Mouse (Mus musculus) adrenal gland, adult 18-20 months (tissue): ENCODE results near the gene Aasdh. TPM values are rescaled to one million over a fixed set of nuclear protein-coding genes. Genes with fewer than 3 reads are reported as not detected.
"Not testable (repeated sequence)": the region's sequence is repeated elsewhere in the genome, so short reads cannot be mapped to it uniquely, and the experiment has no call there.

Experiments used
- DNase-seq, 2 experiments: peaks; one replicate each; pipeline ENCODE4 v3.0.0; 2021 to 2022; ENCODE audit warnings: low spot score in 2 of 2
- total RNA-seq, 2 experiments: library from RNA; stranded (reverse); gene quantifications; 1 replicate in 1 of 2; 2 replicates in 1 of 2; pipeline ENCODE4 v1.2.3; 2021

Gene Aasdh
- total RNA-seq, 2 experiments from 2014 or later: 14.8 to 16.2 TPM

DNA sequence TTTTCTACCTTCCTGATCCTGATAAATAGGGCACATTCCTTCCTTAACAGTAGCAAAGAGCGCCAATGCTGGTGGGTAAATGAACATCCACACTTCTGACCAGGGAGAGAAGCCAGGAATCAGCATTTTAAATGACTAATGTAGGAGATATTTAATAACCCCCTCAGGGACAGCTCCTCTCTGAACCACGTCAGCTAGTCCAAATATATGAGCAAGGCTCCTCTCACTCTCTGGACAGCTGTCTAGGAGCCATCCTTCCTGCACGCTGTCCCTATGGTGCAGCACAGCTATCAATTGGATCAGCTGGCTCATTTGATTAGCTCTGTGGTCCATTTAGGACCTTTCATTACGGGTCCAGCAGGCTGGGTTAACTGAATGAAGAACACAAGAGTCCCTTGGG lies 17.5 kb upstream of the Aasdh start:
- DNase-seq: no peak

DNA sequence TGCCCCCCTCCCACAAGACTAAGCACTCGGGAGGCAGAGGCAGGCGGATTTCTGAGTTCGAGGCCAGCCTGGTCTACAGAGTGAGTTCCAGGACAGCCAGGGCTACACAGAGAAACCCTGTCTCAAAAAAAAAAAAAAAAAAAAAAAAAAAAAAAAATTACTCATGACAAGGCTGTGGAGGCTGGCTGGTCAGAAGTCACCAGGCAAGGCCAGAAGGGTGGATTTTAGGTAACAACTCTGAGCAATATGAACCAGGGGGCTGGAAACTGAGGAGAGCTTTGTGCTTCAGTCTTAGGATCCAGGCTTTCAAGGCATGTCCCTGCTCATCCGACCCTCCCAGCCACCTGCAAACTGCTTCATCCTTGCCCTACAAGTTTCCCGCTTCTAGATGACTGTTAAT lies 7.2 kb upstream of the Aasdh start:
- not testable (repeated sequence) for DNase-seq

DNA sequence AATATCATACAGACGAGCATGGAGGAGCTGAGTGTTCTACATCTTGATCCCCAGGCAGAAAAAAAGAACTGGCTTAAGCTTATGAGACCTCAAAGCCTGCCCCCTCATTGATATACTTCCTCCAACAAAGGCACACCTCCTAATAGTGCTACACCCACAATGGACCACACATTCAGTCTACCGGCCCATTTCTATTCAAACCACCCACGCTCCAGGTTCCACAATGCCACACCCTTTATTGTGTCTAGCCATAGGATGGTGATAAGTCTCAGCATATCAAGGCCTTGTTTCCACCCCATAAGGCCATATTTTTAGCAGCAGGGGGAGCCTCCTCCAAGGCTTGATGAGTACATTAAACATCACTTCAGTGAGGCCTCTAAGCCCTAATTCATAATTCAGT lies 5.5 kb upstream of the Aasdh start:
- DNase-seq: no peak

- no peak for DNase-seq
These were observed 813 bp upstream of the Aasdh start for GRCm38 (mm10) chr5:76906155-76906499.

- DNase-seq: no peak
These were observed 455 bp downstream of the Aasdh start for GRCm38 (mm10) chr5:76904713-76905404.

DNA sequence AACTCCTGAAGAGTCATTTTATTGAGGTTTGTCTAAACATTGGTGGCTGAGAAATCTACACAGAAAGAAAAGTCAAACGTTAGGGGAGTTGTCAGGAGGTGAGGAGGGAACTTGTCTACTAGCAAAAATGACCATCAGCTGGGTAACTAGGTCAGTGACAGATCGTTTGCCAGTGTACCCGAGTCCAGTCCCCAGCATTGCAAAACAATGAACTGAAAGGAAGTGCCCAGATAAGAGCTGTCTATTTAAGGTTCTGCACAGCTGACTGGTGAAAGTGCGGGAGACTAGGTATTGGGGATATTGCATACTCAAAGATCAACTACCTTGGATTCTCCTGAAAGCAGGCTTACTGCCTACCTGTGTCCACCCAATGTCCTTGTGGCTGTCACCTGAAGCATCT lies 3.2 kb downstream of the Aasdh start:
- DNase-seq: no peak

DNA sequence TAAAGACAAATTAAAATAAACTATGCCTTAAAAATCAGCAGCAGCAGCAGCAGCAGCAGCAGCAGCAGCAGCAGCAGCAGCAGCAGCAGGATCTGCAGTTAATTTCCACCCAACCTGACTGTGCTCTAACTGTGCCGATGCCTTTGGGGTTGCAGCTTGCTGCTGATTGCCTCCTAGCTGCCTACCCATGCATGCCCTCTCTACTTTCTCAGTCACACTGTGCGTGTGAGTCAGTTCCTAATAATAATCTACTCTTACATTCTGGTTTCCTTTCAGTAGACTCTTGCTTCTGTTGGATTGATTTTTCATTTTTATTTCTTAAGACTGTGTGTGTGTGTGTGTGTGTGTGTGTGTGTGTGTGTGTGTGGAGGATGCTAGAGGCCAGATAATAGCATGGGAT lies 12.2 kb downstream of the Aasdh start:
- no peak for DNase-seq

DNA sequence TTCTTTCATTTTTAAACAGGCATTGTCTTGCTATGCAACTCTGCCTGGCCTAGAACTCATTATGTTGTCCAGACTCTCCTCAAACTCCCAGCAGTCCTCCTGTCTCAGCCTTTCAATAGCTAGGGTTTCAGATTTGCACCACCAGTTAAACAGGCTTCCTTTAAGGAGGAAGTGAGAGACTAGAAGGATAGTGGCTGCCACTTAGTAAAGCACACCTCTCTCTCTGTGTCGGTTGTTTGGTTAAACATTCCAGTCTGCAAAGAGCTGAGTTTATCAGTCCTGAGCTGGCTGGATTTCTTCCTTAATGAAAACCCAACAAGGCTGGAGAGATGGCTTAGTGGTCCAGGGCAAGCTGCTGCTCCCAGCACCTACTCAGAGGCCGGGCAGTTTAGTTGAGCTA lies 12.7 kb downstream of the Aasdh start:
- DNase-seq: no peak

DNA sequence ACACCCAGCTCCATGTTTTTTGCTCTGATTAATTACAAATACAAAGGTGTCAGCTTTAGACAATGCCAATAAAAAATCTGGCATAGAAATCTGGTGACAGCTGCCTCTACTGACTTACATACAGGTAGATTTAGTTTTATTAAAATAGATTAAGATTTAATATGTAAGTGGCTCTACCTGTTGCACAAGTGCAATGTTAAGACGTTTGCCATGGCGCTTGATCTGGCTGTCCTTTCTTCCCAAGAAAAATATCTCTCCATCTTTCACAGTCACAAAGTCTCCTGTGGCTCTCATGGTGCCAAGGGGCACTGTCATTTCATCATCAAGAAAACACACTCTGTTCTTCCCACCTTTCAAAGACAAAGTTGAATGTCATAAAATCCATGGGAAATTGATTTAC lies 18.3 kb downstream of the Aasdh start:
- DNase-seq: no peak

DNA sequence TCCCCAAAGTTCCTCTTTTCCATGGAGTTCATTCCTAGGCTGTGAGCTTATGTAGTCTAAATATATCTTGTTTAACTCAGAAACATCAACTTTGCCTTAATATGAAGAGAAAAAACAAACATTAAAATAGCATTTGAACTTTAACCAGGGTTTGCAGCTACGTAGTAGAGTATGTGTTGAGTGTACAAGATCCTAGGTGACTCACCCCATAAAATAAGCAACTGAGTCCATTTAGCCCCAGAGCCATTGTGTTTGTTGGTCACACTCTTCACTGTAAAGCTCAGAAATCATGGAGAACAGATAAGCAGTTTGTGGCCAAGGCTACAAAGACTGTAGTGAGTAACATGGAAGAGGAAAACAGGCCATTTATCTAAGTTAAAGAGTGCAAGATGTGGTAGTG lies 21.2 kb downstream of the Aasdh start:
- DNase-seq: no peak

GRCm38 (mm10) chr5:76876106-76876758 lies 29.1 kb downstream of the Aasdh start:
- DNase-seq: no peak

DNA sequence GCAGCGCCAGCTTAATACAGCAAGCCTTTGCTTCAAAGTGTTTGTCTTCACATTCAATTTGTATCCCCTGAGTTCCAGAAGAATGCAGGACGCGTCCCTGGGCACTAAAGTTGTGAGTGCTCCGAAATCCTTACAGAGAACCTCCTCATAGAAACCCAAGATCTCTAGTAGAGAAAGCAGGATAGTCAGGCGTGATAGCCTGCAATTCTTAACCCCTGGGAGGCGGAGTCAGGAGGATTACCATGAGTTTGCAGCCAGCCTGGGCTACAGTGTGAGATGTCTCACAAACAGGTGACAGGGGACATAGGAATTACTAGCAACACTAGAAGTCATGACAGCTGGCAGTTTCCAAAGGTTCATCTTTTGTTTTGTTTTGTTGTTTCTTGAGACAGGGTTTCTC lies 35.8 kb downstream of the Aasdh start:
- DNase-seq: no peak

GRCm38 (mm10) chr5:76868693-76869286 lies 36.5 kb downstream of the Aasdh start:
- DNase-seq: no peak

GRCm38 (mm10) chr5:76866819-76867218 lies 38.5 kb downstream of the Aasdh start:
- DNase-seq: no peak

DNA sequence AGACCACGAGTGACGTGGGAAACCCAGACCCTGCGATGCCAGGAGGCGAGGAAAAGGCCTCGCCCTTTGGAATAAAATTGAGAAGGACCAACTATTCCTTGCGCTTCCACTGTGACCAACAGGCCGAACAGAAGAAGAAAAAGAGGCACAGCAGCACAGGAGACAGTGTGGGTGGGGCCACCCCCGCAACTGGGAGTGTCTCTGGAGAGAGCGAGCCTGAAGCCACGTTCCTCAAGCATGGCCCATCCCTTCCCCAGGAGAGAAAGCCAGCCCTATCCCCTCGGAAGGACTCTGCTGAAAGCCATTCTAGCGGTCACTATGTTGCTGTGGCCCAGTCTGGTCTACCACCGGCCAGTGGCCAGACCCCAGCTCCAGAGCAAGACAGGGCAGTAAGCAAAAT lies 46.9 kb downstream of the Aasdh start:
- no peak for DNase-seq

DNA sequence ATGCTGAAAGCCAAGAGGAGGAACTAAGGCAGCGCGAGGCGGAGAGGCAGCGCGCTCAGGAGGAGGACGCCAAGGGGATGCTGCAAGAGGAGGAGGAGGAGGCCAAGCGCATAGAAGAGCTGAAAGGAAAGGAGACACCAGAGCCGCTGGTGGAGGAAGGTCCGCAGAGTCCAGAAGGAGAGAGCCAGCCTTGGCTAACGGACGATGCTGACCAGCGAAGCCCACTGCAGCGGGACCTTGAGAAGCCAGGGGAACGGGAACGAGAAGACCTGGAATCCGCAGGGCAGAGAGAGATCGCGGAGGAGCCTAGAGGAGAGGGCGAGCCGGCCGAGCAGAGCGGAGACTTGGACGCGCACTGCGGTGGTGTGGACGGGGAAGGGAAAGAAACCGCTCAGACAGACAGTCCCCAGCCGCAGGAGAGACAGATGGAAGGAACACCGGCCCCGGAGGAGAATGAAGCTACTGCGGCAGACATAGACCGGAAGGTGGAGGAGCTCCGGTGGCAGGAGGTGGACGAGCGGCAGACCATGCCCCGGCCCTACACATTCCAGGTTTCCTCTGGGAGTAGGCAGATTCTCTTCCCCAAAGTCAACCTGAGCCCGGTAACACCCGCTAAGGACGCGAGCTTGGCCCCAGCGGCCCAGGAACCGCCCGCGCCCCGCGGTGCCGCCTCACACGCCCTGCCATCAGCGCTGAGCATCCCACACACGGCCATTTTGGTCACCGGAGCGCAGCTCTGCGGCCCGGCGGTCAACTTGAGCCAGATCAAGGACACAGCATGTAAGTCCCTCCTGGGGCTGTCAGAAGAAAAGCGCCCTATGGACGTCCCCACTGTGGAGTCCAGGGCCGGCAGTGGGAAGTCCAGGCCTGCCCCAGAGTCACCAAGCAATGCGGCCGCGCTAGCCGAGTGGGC lies 48.0 kb downstream of the Aasdh start:
- no peak for DNase-seq

- no peak for DNase-seq
These were observed 49.3 kb downstream of the Aasdh start for GRCm38 (mm10) chr5:76855829-76856600.

- peak; percentile 81 to 84 for DNase-seq
These were observed 51.8 kb downstream of the Aasdh start for GRCm38 (mm10) chr5:76853549-76853948.

GRCm38 (mm10) chr5:76851316-76851715 lies 54.0 kb downstream of the Aasdh start:
- no peak for DNase-seq

DNA sequence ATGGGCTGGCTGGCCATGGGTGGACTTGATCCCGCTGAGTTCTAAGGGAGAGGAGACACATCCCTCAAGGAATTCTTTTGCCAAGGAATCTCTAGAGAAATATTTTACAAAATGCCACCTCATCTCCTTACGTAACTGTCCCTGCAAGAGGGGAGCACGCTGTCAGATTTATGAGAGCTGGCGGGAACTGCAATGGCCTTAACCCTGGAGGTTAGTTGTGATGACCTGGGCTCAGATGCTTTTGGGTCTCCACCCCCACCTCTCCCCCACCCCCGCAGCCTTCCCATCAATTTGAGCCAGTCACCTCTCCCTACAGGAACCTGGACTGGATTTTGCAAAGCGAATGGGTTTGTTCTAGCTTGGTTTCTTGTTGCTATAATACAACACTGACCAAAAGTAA lies 58.2 kb downstream of the Aasdh start:
- no peak for DNase-seq

DNA sequence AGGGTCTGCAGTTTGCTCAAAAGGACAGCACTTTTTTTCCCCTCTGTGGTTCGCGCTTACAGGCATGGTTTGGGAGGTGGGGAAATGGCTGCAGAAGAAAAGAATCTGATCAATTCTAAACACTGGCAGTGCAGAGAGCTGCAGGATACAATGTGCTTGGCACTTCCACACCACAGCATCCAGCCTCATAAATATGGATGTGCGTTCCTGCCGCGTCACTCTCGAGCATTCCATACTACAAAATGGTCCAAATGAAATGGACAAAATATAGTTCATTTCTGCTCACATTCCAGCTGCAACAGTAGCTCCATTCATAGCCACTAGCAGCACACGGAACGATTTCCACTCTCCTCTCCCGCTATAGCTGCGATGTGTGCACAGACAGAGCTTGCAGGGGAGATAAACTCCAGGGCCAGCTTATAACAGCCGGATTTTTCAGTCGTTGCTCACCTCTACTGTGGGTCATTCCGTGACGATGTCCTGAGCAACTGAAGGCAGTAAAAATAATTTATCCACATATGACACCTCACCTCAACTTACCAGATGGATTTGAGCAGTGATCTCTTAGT lies 60.6 kb downstream of the Aasdh start:
- DNase-seq: no peak
